Mouse (Mus musculus) adipocyte (in vitro differentiated cells): ENCODE data around the gene Aurkaip1.
A peak's percentile ranks its signal among the peaks of the same experiment; 100 is the strongest.
"Not testable (repeated sequence)": the region's sequence is repeated elsewhere in the genome, so short reads cannot be mapped to it uniquely, and the experiment has no call there.

Experiments
- DNase-seq: peaks from one replicate; pipeline ENCODE4 v3.0.0-alpha.2; 2016; ENCODE audit warnings: low spot score

Gene Aurkaip1

GRCm38 (mm10) chr4:155831205-155831766 lies at the start of gene Aurkaip1:
Gene Aurkaip1 (plus strand): TSS chr4:155831272.
- peak; percentile 91 for DNase-seq

- DNase-seq = no peak
Observed at GRCm38 (mm10) chr4:155783486-155784080, 47.5 kb upstream of the Aurkaip1 start.

- DNase-seq = peak; percentile 78
Observed at GRCm38 (mm10) chr4:155784081-155784701, 46.9 kb upstream of the Aurkaip1 start.

GRCm38 (mm10) chr4:155785246-155785645 lies 45.8 kb upstream of the Aurkaip1 start:
- DNase-seq = no peak

- DNase-seq = no peak
Observed at GRCm38 (mm10) chr4:155785819-155786218, 45.3 kb upstream of the Aurkaip1 start, which contains the start of gene Tmem88b. Gene Tmem88b (minus strand): TSS chr4:155785874.

GRCm38 (mm10) chr4:155788300-155788699 lies 42.8 kb upstream of the Aurkaip1 start:
- no peak for DNase-seq

- not testable (repeated sequence) for DNase-seq
Observed at GRCm38 (mm10) chr4:155788833-155789232, 42.2 kb upstream of the Aurkaip1 start.

- DNase-seq = peak; percentile 96
Observed at GRCm38 (mm10) chr4:155790021-155790489, 41.0 kb upstream of the Aurkaip1 start, which contains the start of gene Ankrd65. Gene Ankrd65 (plus strand): TSS chr4:155790439.

GRCm38 (mm10) chr4:155790650-155791161 lies 40.4 kb upstream of the Aurkaip1 start:
- DNase-seq = no peak

- DNase-seq = no peak
Observed at GRCm38 (mm10) chr4:155791240-155791933, 39.7 kb upstream of the Aurkaip1 start.

- DNase-seq = no peak
Observed at GRCm38 (mm10) chr4:155793730-155794129, 37.3 kb upstream of the Aurkaip1 start.

- no peak for DNase-seq
Observed at GRCm38 (mm10) chr4:155802075-155802474, 29.0 kb upstream of the Aurkaip1 start.

GRCm38 (mm10) chr4:155802741-155803339 lies 28.2 kb upstream of the Aurkaip1 start, which contains the start of gene Mrpl20:
Gene Mrpl20 (plus strand): TSS chr4:155802878.
- no peak for DNase-seq

- peak; percentile 94 for DNase-seq
Observed at GRCm38 (mm10) chr4:155803340-155804041, 27.6 kb upstream of the Aurkaip1 start.

- DNase-seq = no peak
Observed at GRCm38 (mm10) chr4:155807841-155808240, 23.2 kb upstream of the Aurkaip1 start.

GRCm38 (mm10) chr4:155811929-155812664 lies 19.0 kb upstream of the Aurkaip1 start, which contains the start of gene Ccnl2:
Gene Ccnl2 (plus strand): TSS chr4:155812489.
- peak; percentile 95 for DNase-seq

- peak; percentile 72 for DNase-seq
Observed at GRCm38 (mm10) chr4:155812665-155813181, 18.3 kb upstream of the Aurkaip1 start.

- DNase-seq = no peak
Observed at GRCm38 (mm10) chr4:155817533-155817932, 13.5 kb upstream of the Aurkaip1 start.

- DNase-seq = no peak
Observed at GRCm38 (mm10) chr4:155821025-155821424, 10.0 kb upstream of the Aurkaip1 start.

- no peak for DNase-seq
Observed at GRCm38 (mm10) chr4:155823443-155823842, 7.6 kb upstream of the Aurkaip1 start.
